ENCODE assay signal across 8 mouse cellular contexts in genomic region chr2:75705162-75705752, GRCm38 (mm10). TPM values are rescaled to one million over a fixed set of nuclear protein-coding genes. Genes with fewer than 3 reads are reported as not detected.
DNase-seq lines count a peak whose midpoint lies in the region; ATAC-seq and TF ChIP-seq lines count a peak whose summit lies in the region.

No protein-coding gene starts in this region.

- WGBS in forebrain, embryonic 13.5 days: 32% methylated on average over 19 of the region's 19 CpGs
- WGBS in kidney, embryonic 15.5 days: 20% methylated on average over 19 of the region's 19 CpGs

- peaks cover 68% of the 10 kb centered on the region for H3K4me1 ChIP-seq in E14TG2a.4 (replicated peaks; ENCODE audit: low read depth, low read length)
- H3K4me1 ChIP-seq in forebrain, embryonic 13.5 days: peaks cover 38% of the 10 kb centered on the region
- peaks cover 52% of the 10 kb centered on the region for H3K4me1 ChIP-seq in kidney, embryonic 15.5 days

- ATAC-seq in forebrain, embryonic 13.5 days: no peak
- no peak; the same call in 1 of the 2 replicates for ATAC-seq in kidney, embryonic 15.5 days (replicated peaks; ENCODE audit: low FRiP score)

- peak overlapping the region; percentile 97 for H3K4me3 ChIP-seq in E14TG2a.4 (replicated peaks; ENCODE audit: low read length)
- H3K4me3 ChIP-seq in forebrain, embryonic 13.5 days: peak overlapping the region; percentile 58
- peak overlapping the region; percentile 73 for H3K4me3 ChIP-seq in kidney, embryonic 15.5 days (replicated peaks)

- DNase-seq in cerebellum, postnatal 10 days: peak; percentile 42 to 48
- no peak for DNase-seq in cerebellum, postnatal 25 days
- DNase-seq in lung, postnatal 4 days: peak; percentile 77 to 84
- DNase-seq in testis, postnatal 10 days (ENCODE audit: low spot score): peak; percentile 74
- no peak for DNase-seq in natural killer cell, adult 2 months (ENCODE audit: low spot score in 2 of 2)

- H3K27ac ChIP-seq in forebrain, embryonic 13.5 days: peak overlapping the region; percentile 85
- H3K27ac ChIP-seq in kidney, embryonic 15.5 days: peak overlapping the region; percentile 99

- H3K4me2 ChIP-seq in forebrain, embryonic 13.5 days: peak overlapping the region; percentile 74
- H3K4me2 ChIP-seq in kidney, embryonic 15.5 days: peak overlapping the region; percentile 84

- H3K9ac ChIP-seq in forebrain, embryonic 13.5 days: peak overlapping the region; percentile 68
- H3K9ac ChIP-seq in kidney, embryonic 15.5 days: peak overlapping the region; percentile 83

- H3K27me3 ChIP-seq in E14TG2a.4 (ENCODE audit: insufficient read depth, low read length): no peaks in the 10 kb centered on the region
- no peaks in the 10 kb centered on the region for H3K27me3 ChIP-seq in forebrain, embryonic 13.5 days
- no peaks in the 10 kb centered on the region for H3K27me3 ChIP-seq in kidney, embryonic 15.5 days

- peaks cover 24% of the 10 kb centered on the region for H3K36me3 ChIP-seq in E14TG2a.4 (ENCODE audit: insufficient read depth, low read length)
- no peaks in the 10 kb centered on the region for H3K36me3 ChIP-seq in forebrain, embryonic 13.5 days (ENCODE audit: poor library complexity, severe bottlenecking)
- H3K36me3 ChIP-seq in kidney, embryonic 15.5 days: 0 out of 2 replicates have a peak, but pooled peaks cover 3% of the 10 kb centered on the region

- no peak for TF ChIP-seq CTCF in E14TG2a.4 (conservative IDR thresholded peaks at IDR 0.05; ENCODE audit: low read length)

- peaks cover 3% of the 10 kb centered on the region; the same call in 1 of the 2 replicates for H3K9me3 ChIP-seq in E14TG2a.4 (ENCODE audit: low read length)
- peaks cover 4% of the 10 kb centered on the region; the same call in 1 of the 2 replicates for H3K9me3 ChIP-seq in forebrain, embryonic 13.5 days (replicated peaks)
- peaks cover 6% of the 10 kb centered on the region; the same call in 1 of the 2 replicates for H3K9me3 ChIP-seq in kidney, embryonic 15.5 days (replicated peaks)

RNA-seq across cellular contexts. Expression of gene Nfe2l2, which starts 0.8 kb away (rescaled TPM):
- polyA plus RNA-seq in forebrain, embryonic 13.5 days (2015; fragmentation: Nextera tagmentation; extraction: Ambion mirVana): 15.6 and 15.9 TPM in 2 replicates
- polyA plus RNA-seq in kidney, embryonic 15.5 days (2015; fragmentation: Nextera tagmentation; extraction: Ambion mirVana): 70.2 and 71.2 TPM in 2 replicates

RNA-seq across cellular contexts. Expression of gene Hnrnpa3, which starts 46.2 kb away (rescaled TPM):
- 354 and 365 TPM in 2 replicates for polyA plus RNA-seq in forebrain, embryonic 13.5 days (2015; fragmentation: Nextera tagmentation; extraction: Ambion mirVana)
- polyA plus RNA-seq in kidney, embryonic 15.5 days (2015; fragmentation: Nextera tagmentation; extraction: Ambion mirVana): 381 and 397 TPM in 2 replicates

Comparison
In these comparisons a context has a peak if more than half of its experiments do, and no peak if none do; other contexts are left out.
1. DNase-seq: peak in cerebellum, postnatal 10 days (2 of 2), lung, postnatal 4 days (2 of 2) and testis, postnatal 10 days (single experiment); none in cerebellum, postnatal 25 days (0 of 2) and natural killer cell, adult 2 months (0 of 2).
2. Peak in every context shown above with its lines, with median percentiles within 50 percentile points of each other: H3K4me3 ChIP-seq.